In genomic region chr16:77754882-77755281, GRCm38 (mm10) we compare ENCODE assay signal across 19 mouse cellular contexts.
DNase-seq lines count a peak whose midpoint lies in the region; TF ChIP-seq lines count a peak whose summit lies in the region.
"Had no signal": no experiment of that assay in that cellular context is flagged by ENCODE, and none has a peak within 500 bp of the region (broad histone marks: within the 10 kb centered on the region; RNA-seq: fewer than 3 reads in every experiment).

No protein-coding gene starts in this region.

- no peaks in the 10 kb centered on the region for H3K27me3 ChIP-seq in C2C12 (ENCODE audit: control insufficient read depth, insufficient read depth, insufficient read length)
- H3K27me3 ChIP-seq: embryonic facial prominence, embryonic 12.5 days; forebrain, embryonic 13.5 days; heart, embryonic 13.5 days; hindbrain, embryonic 12.5 days had no signal

- no peak overlapping the region for H3K4me3 ChIP-seq in C2C12 (ENCODE audit: insufficient read depth, poor library complexity, severe bottlenecking)
- H3K4me3 ChIP-seq: embryonic facial prominence, embryonic 12.5 days; forebrain, embryonic 13.5 days; heart, adult 2 months; heart, embryonic 13.5 days; hindbrain, embryonic 12.5 days had no signal

- peak; percentile 32 for DNase-seq in lung, postnatal 25 days (ENCODE audit: low spot score)
- no peak for DNase-seq in lung, postnatal 14 days
- peak; percentile 81 for DNase-seq in fibroblast of lung, adult 2 months (ENCODE audit: low read depth)
- no peak for DNase-seq in left cerebral cortex, adult 11 months (ENCODE audit: low spot score)
- DNase-seq in adrenal gland, postnatal 4 days (ENCODE audit: low spot score in 2 of 2), result no peak
- DNase-seq: adrenal gland, adult 8-10 months; adrenal gland, postnatal 36 days; B cell, adult 2 months; cerebellum, adult 11 months; cerebellum, adult 8-10 months; cerebellum, postnatal 25 days; gastrocnemius, postnatal 10 days; heart, adult 2 months; heart, postnatal 4 days had no signal

- no peaks in the 10 kb centered on the region for H3K36me3 ChIP-seq in C2C12 (ENCODE audit: control insufficient read depth, insufficient read depth)
- H3K36me3 ChIP-seq: embryonic facial prominence, embryonic 12.5 days; heart, embryonic 13.5 days; hindbrain, embryonic 12.5 days had no signal

- no peaks in the 10 kb centered on the region for H3K79me3 ChIP-seq in C2C12 (ENCODE audit: low read depth)

- H3ac ChIP-seq in C2C12 (ENCODE audit: control insufficient read depth, insufficient read length, low read depth), result no peak overlapping the region

- TF ChIP-seq CTCF in C2C12 (IDR thresholded peaks at IDR 0.05; ENCODE audit: control insufficient read depth, insufficient read depth, insufficient read length), result no peak

- no peaks in the 10 kb centered on the region for H3K79me2 ChIP-seq in C2C12 (ENCODE audit: control insufficient read depth, insufficient read depth)

TF ChIP-seq in C2C12, 6 proteins besides CTCF, POLR2A, EP300 and RAD21:
- peak; percentile 80 for TF ChIP-seq USF1 (IDR thresholded peaks at IDR 0.05; ENCODE audit: low read depth)
- TF ChIP-seq MYOG (IDR thresholded peaks at IDR 0.05; ENCODE audit: control insufficient read depth, extremely low read depth, insufficient read length), result no peak
- peak; percentile 41 for TF ChIP-seq FOSL1 (IDR thresholded peaks at IDR 0.05; ENCODE audit: insufficient read depth, low read length, poor library complexity, severe bottlenecking)

Comparison
In these comparisons a context has a peak if more than half of its experiments do, and no peak if none do; other contexts are left out.
1. DNase-seq: peak in lung, postnatal 25 days (single experiment) and fibroblast of lung, adult 2 months (single experiment); none in lung, postnatal 14 days (single experiment), left cerebral cortex, adult 11 months (single experiment) and adrenal gland, postnatal 4 days (0 of 2).